Mouse (Mus musculus) duodenum, adult 2 months (tissue): ENCODE measurements around the gene A3galt2. TPM values are rescaled to one million over a fixed set of nuclear protein-coding genes. Genes with fewer than 3 reads are reported as not detected.

Experiments used
- polyA plus RNA-seq: library from polyadenylated mRNA; depleted of rRNA; stranded (reverse); fragments of >200 nt; gene quantifications from 2 replicates; pipeline ENCODE4 v1.2.3, GENCODE M21; 2012; ENCODE audit warnings: low replicate concordance; rRNA removed

Gene A3galt2
- 0.43 TPM in 1 of 2 replicates, not detected in the other for polyA plus RNA-seq

GRCm38 (mm10) chr4:128755064-128755463 is at the start of gene A3galt2:
A3galt2 (plus strand) TSS chr4:128755364.

GRCm38 (mm10) chr4:128806043-128806826 is 51.1 kb downstream of the A3galt2 start, which contains the start of gene Zfp362:
Zfp362 (minus strand) TSS chr4:128806045.

Other genes starting within 250 kb of the A3galt2 start
- gene Zscan20, start 145.3 kb upstream of the A3galt2 start, polyA plus RNA-seq = 1.0 and 1.5 TPM in 2 replicates
- 2.6 and 5.7 TPM in 2 replicates for gene Tlr12, start 136.7 kb upstream of the A3galt2 start, polyA plus RNA-seq
- 48.4 and 84.7 TPM in 2 replicates for gene Phc2, start 100.7 kb upstream of the A3galt2 start, polyA plus RNA-seq
- gene Zfp362, start 50.7 kb downstream of the A3galt2 start, polyA plus RNA-seq = 21.8 and 27.4 TPM in 2 replicates
- 3.9 and 4.5 TPM in 2 replicates for gene Trim62, start 128.2 kb downstream of the A3galt2 start, polyA plus RNA-seq
- gene Azin2, start 207.1 kb downstream of the A3galt2 start, polyA plus RNA-seq = 2.5 and 3.8 TPM in 2 replicates
- gene Ak2, start 236.6 kb downstream of the A3galt2 start, polyA plus RNA-seq = 99.9 and 120 TPM in 2 replicates